Mouse (Mus musculus): Measurements from ENCODE around the gene Skida1. TPM values are rescaled to one million over a fixed set of nuclear protein-coding genes. Genes with fewer than 3 reads are reported as not detected.

Gene Skida1
- total and polyA plus RNA-seq, 2 experiments from 2014 or later, result 4.4 to 14.1 TPM

GRCm38 (mm10) chr2:18068071-18068796, 19.4 kb upstream of the Skida1 start:
- no peaks in the 10 kb centered on the region for H3K9me3 ChIP-seq (ENCODE audit: low read length)
- WGBS, result 85% methylated on average over 4 of the region's 4 CpGs
- ATAC-seq (no peak), DNase-seq (ENCODE audit: low spot score) (no peak)
- no peaks in the 10 kb centered on the region for H3K4me1 ChIP-seq (ENCODE audit: insufficient read depth, low read length)
- H3K9ac ChIP-seq (replicated peaks; ENCODE audit: low read length), result no peak overlapping the region
- H3K4me3 ChIP-seq (ENCODE audit: low read length), result no peak overlapping the region
- H3K27ac ChIP-seq, result no peak overlapping the region
- H3K4me2 ChIP-seq (ENCODE audit: low read depth, low read length), result no peak overlapping the region
- no peaks in the 10 kb centered on the region for H3K27me3 ChIP-seq (ENCODE audit: insufficient read depth, low read length)
- no peak for TF ChIP-seq CTCF (IDR thresholded peaks at IDR 0.05; ENCODE audit: low read depth)
- 0 out of 2 replicates have a peak, but pooled peaks cover 5% of the 10 kb centered on the region for H3K36me3 ChIP-seq (ENCODE audit: insufficient read depth, low read length)

GRCm38 (mm10) chr2:18066436-18066835, 17.6 kb upstream of the Skida1 start:
- H3K4me2 ChIP-seq (ENCODE audit: low read depth, low read length), result no peak overlapping the region; the same call in 1 of the 2 replicates
- H3K9me3 ChIP-seq (ENCODE audit: low read length), result no peaks in the 10 kb centered on the region

GRCm38 (mm10) chr2:18065708-18066030, 16.8 kb upstream of the Skida1 start:
- no peaks in the 10 kb centered on the region for H3K9me3 ChIP-seq (ENCODE audit: low read length)
- no peaks in the 10 kb centered on the region for H3K27me3 ChIP-seq (ENCODE audit: insufficient read depth, low read length)
- peak overlapping the region; percentile 86 for H3K9ac ChIP-seq (replicated peaks; ENCODE audit: low read length)
- 0 out of 2 replicates have a peak, but pooled peaks cover 5% of the 10 kb centered on the region for H3K36me3 ChIP-seq (ENCODE audit: insufficient read depth, low read length)
- 4% methylated on average over 6 of the region's 6 CpGs for WGBS
- no peaks in the 10 kb centered on the region for H3K4me1 ChIP-seq (ENCODE audit: insufficient read depth, low read length)
- ATAC-seq (no peak), DNase-seq (ENCODE audit: low spot score) (no peak)
- no peak for TF ChIP-seq CTCF (IDR thresholded peaks at IDR 0.05; ENCODE audit: low read depth)
- peak overlapping the region; percentile 80 for H3K4me2 ChIP-seq (ENCODE audit: low read depth, low read length)
- H3K4me3 ChIP-seq (ENCODE audit: low read length), result peak overlapping the region; percentile 79
- H3K27ac ChIP-seq, result peak overlapping the region; percentile 98

More at GRCm38 (mm10) chr2:18066436-18066835, 17.6 kb upstream of the Skida1 start:
- Histone ChIP-seq H3K27ac (no peak overlapping the region), H3K4me1 (ENCODE audit: insufficient read depth, low read length) (no peaks in the 10 kb centered on the region), H3K9ac (replicated peaks; ENCODE audit: low read length) (no peak overlapping the region), H3K27me3 (ENCODE audit: insufficient read depth, low read length) (no peaks in the 10 kb centered on the region), H3K36me3 (ENCODE audit: insufficient read depth, low read length) (0 out of 2 replicates have a peak, but pooled peaks cover 5% of the 10 kb centered on the region), H3K4me3 (ENCODE audit: low read length) (no peak overlapping the region)
- no peak for TF ChIP-seq CTCF (IDR thresholded peaks at IDR 0.05; ENCODE audit: low read depth)
- DNase-seq (ENCODE audit: low spot score) (no peak), ATAC-seq (no peak)

GRCm38 (mm10) chr2:18064941-18065707, 16.3 kb upstream of the Skida1 start:
- WGBS, result 0% methylated on average over 52 of the region's 85 CpGs
- no peak for TF ChIP-seq CTCF (IDR thresholded peaks at IDR 0.05; ENCODE audit: low read depth)
- DNase-seq (ENCODE audit: low spot score) (peak; percentile 77), ATAC-seq (peak; percentile 76)
- H3K4me1 ChIP-seq (ENCODE audit: insufficient read depth, low read length), result no peaks in the 10 kb centered on the region
- no peaks in the 10 kb centered on the region for H3K27me3 ChIP-seq (ENCODE audit: insufficient read depth, low read length)
- H3K36me3 ChIP-seq (ENCODE audit: insufficient read depth, low read length), result 0 out of 2 replicates have a peak, but pooled peaks cover 5% of the 10 kb centered on the region
- peak overlapping the region; percentile 86 for H3K9ac ChIP-seq (replicated peaks; ENCODE audit: low read length)
- peak overlapping the region; percentile 79 for H3K4me3 ChIP-seq (ENCODE audit: low read length)
- no peaks in the 10 kb centered on the region for H3K9me3 ChIP-seq (ENCODE audit: low read length)
- H3K27ac ChIP-seq, result peak overlapping the region; percentile 98
- H3K4me2 ChIP-seq (ENCODE audit: low read depth, low read length), result peak overlapping the region; percentile 80

- WGBS, result under 1% methylated on average over 53 of the region's 58 CpGs
- Histone ChIP-seq H3K27me3 (ENCODE audit: insufficient read depth, low read length) (no peaks in the 10 kb centered on the region), H3K9ac (replicated peaks; ENCODE audit: low read length) (peak overlapping the region; percentile 86), H3K36me3 (ENCODE audit: insufficient read depth, low read length) (0 out of 2 replicates have a peak, but pooled peaks cover 5% of the 10 kb centered on the region), H3K9me3 (ENCODE audit: low read length) (no peaks in the 10 kb centered on the region), H3K4me3 (ENCODE audit: low read length) (peak overlapping the region; percentile 79), H3K27ac (peak overlapping the region; percentile 98), H3K4me2 (ENCODE audit: low read depth, low read length) (peak overlapping the region; percentile 80), H3K4me1 (ENCODE audit: insufficient read depth, low read length) (no peaks in the 10 kb centered on the region)
- peak; percentile 97 for DNase-seq (ENCODE audit: low spot score)
- TF ChIP-seq CTCF (IDR thresholded peaks at IDR 0.05; ENCODE audit: low read depth), result no peak
- peak; percentile 96 for ATAC-seq
Measured at GRCm38 (mm10) chr2:18064356-18064858, 15.6 kb upstream of the Skida1 start.

GRCm38 (mm10) chr2:18063763-18064251, 15.0 kb upstream of the Skida1 start:
- peak; percentile 79 for DNase-seq (ENCODE audit: low spot score)
- under 1% methylated on average over 18 of the region's 18 CpGs for WGBS
- Histone ChIP-seq H3K27ac (peak overlapping the region; percentile 98), H3K9me3 (ENCODE audit: low read length) (no peaks in the 10 kb centered on the region), H3K36me3 (ENCODE audit: insufficient read depth, low read length) (0 out of 2 replicates have a peak, but pooled peaks cover 5% of the 10 kb centered on the region), H3K4me2 (ENCODE audit: low read depth, low read length) (peak overlapping the region; percentile 80), H3K27me3 (ENCODE audit: insufficient read depth, low read length) (no peaks in the 10 kb centered on the region), H3K4me1 (ENCODE audit: insufficient read depth, low read length) (no peaks in the 10 kb centered on the region), H3K4me3 (ENCODE audit: low read length) (peak overlapping the region; percentile 79), H3K9ac (replicated peaks; ENCODE audit: low read length) (peak overlapping the region; percentile 86)
- ATAC-seq, result peak; percentile 71
- TF ChIP-seq CTCF (IDR thresholded peaks at IDR 0.05; ENCODE audit: low read depth), result peak; percentile 37; the same call in 1 of the 2 replicates
